Mouse (Mus musculus) layer of hippocampus, adult 11-12 months (tissue): ENCODE results near the gene Gpr31b.
"Not testable (repeated sequence)": the region's sequence is repeated elsewhere in the genome, so short reads cannot be mapped to it uniquely, and the experiment has no call there.

Source experiments
- DNase-seq: peaks from one replicate; pipeline ENCODE4 v3.0.0; 2022; ENCODE audit warnings: low spot score

Gpr31b gene

DNA sequence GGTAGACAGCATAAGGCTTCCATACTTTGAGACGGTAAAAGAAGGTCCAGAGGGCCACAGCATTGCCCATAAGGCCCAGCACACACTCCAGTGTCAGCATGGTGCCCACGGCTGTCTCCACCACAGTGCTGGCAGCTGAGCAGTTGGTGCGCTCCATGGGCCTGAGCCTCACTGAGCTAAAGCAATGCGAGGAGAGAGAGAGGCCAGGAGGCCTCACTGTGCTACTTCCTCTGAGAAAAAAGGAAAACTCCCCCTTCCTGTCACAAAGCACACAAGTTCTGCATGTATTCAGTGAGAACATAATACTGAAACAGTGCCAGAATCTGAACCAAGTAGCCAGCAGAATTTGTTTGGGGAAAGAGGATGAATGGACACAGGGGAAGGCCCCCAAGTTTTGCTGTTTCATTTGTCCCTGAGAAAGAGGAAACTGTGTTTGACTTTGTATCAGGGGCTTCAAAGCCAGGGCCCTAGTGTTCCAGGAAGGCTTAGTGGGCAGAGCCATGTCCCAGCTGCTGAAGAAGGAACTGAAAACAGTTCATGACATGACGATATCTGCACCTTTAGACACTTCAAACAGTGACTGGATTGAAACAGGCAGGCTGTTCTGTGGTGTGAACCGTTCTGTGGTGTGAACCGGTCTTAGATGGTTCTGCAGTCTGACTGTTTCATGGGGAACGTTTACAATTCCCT is at the start of gene Gpr31b:
Gpr31b (minus strand) TSS at position 173 of the 690 bp plus-strand sequence.
- not testable (repeated sequence) for DNase-seq

DNA sequence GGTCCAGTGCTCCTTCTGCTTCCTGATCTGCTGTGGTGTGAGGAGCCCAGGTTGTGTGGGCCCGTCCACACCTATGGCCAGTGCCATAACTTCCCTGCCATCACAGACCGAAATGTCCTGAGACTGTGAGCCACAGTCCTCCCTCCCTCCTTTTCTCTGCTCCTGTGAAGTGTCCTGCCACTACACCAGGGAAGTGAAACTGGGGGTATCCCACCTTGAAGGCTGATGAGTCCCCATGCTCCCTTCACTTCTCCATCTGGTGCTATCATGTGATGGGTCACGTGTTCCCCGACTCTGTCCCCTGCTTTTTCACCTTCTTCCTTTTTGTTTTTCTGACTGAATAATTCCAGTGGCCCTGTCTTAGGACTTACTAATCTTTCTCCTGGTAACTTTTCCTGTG is 40.9 kb upstream of the Gpr31b start:
- not testable (repeated sequence) for DNase-seq

DNA sequence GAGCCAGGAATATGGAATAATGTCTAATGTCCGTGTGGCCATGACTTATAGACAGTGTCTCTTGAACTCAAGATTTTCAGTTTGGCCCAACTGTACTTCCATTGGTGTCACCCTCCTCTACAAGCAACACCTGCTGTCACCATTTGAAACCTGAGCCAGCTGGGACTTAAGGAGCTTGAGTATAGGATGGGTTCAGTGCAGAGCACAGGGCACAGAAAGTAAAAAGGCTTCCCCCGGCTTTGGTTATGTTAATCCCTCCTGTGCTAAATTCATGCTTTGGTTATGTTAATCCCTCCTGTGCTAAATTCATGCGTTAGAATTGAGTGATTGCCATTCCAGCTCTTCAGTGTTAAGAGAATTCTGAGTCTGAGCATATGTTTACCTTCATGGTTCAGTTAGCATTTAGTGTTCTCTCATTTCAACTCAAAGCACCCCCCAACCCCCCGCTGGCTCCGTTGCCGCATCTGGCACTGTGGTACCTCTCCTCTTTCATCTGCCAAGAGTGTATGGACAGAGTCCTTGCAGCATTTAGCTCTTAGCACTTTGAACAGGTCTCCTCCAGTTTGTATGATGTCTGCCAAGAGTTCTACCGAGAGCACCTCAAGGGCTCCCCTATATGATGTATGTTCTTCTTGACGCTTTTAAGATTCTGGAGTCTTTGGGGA is 40.1 kb upstream of the Gpr31b start:
- DNase-seq = not testable (repeated sequence)

DNA sequence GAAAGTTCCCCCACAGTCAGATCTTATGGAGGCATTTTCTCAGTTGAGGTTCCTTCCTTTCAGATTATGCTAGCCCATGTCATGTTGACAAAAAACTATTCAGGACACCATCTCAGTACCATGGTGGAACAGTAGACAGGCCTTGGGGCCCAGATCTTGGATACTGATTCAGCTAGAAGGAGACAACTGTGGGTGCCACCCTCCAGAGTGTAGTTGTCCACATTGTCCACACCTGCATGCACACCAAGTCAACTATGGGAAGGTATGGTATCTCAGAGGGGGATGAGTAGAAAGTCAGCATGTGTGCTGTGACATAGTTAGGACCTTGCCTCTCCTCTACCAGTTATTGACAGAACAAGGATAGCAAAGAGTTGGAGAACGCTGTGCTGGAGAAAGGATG is 39.4 kb upstream of the Gpr31b start:
- not testable (repeated sequence) for DNase-seq

DNA sequence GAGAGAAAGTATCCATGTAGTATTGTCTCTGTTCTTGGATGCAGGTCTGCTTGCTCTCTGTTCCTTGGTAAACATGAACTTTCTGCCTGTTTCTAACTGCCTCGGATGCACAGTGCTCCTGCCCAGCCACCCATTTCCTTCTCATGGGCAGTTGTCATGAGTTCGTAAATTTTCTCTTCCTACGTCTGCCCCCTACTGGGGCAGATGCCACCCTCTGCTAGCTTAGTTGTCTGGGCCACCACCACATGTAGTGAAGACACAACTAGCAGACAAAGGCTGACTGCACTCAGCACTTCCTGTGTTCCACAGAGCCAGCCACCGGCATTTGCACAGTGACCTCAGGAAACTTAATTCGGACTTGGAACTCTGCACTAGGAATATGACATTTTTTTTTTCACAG is 17.1 kb upstream of the Gpr31b start:
- DNase-seq = not testable (repeated sequence)

DNA sequence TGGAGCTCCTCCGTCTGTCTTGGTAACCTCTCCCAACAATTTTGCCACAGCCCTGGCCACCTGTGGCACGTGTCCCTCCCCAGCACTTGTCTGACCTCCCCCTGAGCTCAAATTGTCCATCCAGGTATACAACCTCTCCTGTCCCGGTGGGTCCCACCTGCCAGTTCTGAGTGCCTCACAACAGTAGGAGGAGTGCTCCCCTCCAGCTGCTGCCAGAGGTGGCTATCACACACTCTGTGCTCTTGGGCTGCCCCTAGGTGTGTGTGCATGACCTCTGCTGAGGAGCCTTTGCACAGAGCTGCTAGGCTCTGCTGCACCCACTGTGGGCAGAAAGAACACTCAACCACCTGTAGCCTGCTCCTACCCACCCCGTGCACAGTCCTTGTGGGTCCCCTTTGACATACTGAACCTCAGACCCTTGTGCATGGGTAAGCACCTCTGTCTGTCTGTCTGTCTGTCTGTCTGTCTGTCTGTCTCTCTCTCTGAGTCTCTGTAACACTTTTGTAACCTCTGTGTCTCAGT is 15.8 kb upstream of the Gpr31b start:
- DNase-seq = not testable (repeated sequence)

DNA sequence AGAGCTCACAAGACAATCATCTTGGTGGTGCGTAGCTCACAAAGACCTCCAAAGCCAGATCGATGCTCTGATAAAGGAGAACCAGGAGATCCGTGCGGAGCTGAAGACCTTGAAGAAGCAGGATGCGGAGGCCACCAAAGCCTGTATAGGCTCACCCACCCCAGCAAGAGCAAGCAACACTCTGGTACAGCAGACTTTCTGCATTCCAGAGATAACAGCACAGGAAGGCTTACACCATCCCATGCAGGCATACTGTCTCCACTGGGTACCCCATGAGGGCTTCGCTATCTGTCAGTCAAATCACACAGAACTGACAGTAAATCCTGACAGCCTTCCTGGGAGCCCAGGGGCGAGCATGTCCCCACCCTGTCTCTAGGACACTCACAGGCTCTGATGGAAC is 10.8 kb upstream of the Gpr31b start:
- DNase-seq = not testable (repeated sequence)

DNA sequence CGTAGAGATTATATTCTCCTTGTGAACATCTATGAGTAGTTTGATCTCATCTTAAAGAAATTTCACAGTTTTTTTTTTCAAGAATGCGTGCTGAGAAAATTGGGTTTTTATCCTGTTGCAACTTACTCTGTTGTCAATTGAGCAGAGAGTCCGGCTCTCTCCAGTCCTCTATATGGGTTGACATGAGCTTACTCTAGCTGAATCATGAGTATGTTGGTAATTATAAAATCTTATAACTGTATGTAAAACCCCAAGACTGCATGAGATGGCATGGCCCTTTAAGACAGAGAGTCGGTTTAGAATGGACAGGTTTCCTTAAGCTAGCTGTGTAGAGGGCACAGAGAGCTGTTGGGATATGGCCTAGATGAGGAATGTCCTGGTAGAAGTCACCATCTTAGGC is 8.7 kb upstream of the Gpr31b start, which contains the start of gene Tcp10b:
Tcp10b (plus strand) TSS at position 301 of the 400 bp plus-strand sequence.
- DNase-seq = not testable (repeated sequence)

DNA sequence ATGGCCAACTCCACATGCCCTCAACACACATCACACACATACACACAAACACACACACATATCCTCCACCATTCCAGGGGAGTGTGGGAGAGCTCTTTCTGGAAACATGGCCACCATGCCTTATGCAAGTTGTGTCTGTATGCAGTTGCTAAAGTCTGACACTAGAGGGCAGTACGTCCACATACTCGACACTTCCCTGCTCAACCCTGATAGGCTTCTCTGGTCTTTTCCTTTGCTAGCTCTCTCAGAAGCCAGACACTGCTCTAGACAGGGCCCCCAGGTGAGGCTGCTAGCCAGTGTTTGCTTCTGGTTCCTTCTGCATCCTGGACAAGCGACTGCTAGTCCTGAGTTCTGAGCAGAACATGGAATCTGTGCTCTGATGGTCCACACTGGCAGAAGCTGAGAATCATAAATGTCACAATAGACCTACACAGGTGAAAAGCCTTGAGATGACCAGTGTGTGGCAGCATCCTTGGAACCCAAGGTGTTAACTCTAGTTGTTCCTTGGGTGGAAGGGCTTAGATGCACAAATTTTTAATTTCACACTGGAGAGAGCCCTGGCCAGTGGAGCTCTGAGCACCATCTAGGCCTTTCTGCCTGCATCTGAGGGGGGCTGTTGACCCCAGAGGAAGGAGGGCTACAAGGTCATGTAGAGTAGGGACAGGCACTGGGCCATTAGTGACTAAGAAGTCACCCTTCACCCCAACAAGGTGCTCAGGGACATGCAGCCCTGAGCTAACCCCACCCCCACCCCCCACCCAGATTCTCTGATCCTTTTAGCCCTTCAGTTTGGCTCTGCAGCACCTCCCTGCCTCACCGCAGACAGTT is 8.0 kb downstream of the Gpr31b start:
- peak; percentile 67 for DNase-seq

DNA sequence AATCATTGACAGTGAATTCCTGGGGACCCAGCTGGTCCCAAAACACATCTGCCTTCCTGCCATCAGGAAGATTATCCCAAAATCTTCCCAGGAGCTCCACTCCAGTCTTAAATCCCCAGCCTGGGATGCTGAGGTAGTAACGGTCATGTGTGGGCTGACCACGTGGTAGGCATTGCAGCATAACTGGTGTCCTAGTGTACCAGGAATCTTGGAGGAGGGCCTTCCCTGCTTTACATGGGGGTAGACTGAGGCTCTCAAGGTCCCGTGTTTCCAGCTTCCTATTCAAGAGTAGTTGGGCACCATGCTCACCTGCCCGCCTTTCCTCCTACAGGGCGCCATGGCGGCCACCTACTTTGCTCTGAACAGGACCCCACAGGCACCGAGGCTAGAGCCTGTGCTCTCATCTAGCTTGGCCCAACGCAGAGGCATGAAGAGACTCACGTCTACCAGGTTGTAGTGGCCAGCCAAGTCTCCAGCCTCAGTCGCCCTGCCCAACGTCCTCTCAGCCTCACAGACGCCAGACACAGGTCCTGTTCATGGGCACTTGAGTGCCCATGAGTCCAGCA is 15.4 kb downstream of the Gpr31b start:
- DNase-seq = not testable (repeated sequence)

DNA sequence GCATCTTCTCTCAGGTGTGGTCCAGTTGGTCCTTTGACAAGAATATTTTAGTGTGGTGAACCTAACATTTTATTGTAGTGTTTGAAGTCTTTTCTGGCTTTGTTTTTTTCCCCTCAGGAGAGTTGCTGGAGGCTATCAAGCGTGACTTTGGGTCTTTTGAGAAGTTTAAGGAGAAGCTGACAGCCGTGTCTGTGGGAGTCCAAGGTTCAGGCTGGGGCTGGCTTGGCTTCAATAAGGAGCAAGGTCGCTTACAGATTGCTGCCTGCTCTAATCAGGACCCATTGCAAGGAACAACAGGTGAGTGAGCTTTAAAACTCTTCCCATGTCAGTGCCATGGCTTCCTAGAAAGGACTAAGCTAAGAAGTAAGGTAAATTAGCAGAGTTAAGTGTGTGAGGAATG is 38.8 kb downstream of the Gpr31b start:
- DNase-seq = no peak

DNA sequence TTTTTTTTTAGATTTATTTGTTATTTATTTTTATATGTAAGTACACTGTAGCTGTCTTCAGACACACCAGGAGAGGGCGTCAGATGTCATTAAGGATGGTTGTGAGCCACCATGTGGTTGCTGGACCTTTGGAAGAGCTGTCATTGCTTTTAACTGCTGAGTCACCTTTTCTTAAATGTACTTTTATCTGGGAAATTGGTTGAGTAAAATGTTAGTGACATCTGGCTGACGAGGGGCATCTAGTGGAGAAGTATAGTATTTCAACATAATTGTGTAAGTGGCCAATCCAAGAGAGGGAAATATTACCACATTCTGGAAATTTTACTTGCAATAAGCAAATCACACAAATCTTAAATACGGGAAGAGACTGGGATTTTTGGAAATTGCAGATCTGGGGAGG is 42.2 kb downstream of the Gpr31b start:
- peak; percentile 52 for DNase-seq

DNA sequence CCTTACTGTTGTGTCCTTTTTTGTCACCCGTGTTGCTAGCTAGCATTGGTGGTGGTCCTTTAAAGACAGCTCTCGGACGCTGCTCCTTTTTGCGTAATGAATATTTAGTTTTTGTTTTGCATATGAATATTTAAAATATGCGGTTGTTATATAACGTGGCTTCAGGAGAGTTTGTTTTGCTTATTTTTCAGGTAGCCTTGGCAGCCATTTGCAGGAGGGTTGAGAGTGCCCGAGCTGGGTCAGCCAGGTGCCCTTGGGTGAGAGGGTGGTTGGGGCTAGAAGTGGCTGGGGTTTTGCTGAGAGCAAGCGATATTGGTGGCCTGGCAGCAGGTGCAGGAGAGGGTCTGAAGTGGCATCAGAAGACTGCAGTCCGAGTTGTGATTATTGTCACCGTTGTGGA is 43.6 kb downstream of the Gpr31b start:
- no peak for DNase-seq

DNA sequence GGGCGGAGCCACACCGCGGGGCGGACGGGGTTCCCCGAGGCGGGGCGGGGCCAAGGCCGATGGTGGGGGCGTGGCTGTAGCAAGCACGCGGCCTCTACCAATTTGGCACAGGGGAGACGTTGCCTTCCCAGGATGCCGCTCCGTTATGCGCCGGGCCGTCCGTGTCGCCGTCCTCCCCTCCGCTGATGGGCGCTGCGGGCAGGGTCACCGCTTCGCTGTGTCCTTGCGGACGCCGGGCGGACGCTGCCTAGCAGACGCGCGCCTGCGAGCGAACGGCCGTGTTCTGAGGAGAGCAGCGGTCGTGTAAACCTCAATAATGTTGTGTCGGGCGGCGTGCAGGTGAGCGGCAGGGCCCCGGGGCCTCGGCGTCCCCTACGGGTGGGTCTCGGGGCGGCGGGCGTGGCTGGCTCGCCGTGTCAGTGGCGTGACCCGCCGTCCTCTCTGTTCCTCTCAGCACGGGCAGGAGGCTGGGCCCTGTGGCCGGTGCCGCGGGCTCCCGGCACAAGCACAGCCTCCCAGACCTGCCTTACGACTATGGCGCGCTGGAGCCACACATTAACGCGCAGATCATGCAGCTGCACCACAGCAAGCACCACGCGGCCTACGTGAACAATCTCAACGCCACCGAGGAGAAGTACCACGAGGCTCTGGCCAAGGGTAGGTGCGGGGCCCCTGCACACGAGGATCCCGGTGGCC is 44.2 kb downstream of the Gpr31b start:
- peak; percentile 97 for DNase-seq

DNA sequence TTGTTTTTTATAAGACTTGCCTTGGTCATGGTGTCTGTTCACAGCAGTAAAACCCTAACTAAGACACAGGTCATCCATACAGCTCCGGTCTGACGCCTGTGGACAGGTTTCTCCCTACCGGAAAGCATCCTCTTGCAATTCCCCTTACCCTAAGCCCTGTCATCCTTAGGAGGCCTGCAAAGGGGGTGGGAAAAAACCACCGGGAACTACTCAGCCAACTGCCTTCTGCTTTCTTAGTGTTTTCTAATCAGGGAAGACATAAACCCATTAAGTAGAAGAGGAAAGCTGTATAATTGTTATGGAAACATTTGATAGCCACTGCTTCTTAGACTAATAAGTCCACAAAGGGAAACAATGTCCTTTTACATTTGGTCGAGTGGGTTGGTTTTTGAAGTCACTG is 45.1 kb downstream of the Gpr31b start:
- DNase-seq = no peak

DNA sequence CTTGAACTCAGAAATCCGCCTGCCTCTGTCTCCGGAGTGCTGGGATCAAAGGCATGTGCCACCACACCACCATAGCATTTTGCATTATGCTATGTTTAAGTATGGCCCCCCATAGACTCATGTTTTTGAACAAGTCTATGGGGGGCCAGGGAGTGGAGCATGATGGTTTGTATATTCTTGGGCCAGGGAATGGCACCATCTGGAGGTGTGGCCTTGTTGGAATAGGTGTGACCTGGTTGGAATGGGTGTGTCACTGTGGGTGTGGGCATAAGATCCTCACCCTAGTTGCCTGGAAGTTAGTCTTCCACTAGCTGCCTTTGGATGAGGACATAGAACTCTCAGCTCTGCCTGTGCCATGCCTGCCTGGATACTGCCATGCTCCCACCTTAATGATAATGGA is 45.5 kb downstream of the Gpr31b start, which contains the start of gene Sod2:
Sod2 (plus strand) TSS at position 301 of the 400 bp plus-strand sequence.
- DNase-seq = not testable (repeated sequence)

DNA sequence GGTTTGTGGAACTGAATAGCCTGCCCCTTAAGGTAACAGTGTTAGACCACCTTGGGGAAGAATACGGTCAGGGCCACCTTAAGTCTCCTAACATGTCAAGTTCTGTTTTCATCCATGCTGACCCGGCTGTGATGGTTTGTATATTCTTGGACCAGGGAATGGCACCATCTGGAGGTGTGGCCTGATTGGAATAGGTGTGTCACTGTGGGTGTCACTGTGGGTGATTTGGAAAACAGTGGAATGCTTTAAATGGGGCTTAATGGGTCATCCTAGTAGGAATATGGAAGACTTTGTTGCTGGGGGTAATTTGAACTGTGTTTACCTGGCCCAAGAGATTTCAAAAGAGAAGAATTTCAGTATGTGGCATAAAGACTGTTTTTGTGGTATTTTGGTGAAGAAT is 47.7 kb downstream of the Gpr31b start:
- not testable (repeated sequence) for DNase-seq

DNA sequence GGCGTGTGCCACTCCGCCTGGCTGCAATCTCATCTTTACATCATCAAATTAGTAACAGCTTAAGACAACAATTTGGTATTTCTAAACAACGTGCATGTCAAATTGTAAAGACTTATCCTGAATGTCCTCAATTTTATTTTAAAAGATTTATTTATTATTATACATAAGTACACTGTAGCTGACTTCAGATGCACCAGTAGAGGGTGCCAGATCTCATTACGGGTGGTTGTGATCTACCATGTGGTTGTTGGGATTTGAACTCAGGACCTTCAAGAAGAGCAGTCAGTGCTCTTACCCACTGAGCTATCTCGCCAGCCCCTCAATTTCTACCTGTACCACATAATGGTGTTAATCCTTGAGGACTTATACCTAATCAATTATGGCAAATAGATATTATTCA is 49.9 kb downstream of the Gpr31b start:
- not testable (repeated sequence) for DNase-seq
